Mouse (Mus musculus) thymus, postnatal 0 days (tissue): ENCODE measurements at regions not wholly inside any gene's neighbourhood (a gene's known extent, or its start where the extent isn't known, plus 50 kb on each side); places are given as distances from the start of the nearest gene placed in this dataset.

ENCODE experiments used
- DNase-seq: peaks from one replicate; pipeline ENCODE4 v3.0.0-alpha.2; 2015; ENCODE audit warnings: low spot score

DNA sequence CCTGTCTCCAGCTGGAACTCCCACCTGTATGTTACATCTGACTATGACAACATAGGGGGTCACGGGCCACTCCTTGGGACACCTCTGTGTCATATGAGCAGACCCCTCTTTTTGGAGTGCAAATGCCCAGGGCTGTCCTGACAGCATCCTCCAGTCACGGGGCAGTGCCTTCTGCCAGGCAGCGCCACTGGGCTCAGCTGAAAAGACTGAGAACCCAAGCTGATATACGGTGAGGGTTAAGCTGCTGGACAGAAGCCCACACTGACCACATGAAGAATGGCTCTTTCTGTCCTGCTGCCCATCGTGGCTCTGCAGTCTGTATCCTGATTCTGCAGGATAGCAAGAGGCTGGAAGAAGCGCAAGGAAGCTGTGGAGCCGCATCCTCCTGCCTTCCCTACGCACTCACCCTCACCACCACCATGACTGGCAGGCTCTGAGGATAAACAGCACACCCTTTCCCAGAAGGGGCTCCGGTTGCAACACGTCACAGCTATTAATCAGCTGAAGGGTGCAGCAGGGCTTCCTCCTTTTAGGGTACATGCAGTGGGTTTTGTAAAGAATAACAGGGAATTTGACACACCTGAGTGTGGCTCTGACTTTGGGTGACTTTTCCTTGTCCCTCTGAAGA, 93.9 kb upstream of the Arntl start:
- no peak for DNase-seq

DNA sequence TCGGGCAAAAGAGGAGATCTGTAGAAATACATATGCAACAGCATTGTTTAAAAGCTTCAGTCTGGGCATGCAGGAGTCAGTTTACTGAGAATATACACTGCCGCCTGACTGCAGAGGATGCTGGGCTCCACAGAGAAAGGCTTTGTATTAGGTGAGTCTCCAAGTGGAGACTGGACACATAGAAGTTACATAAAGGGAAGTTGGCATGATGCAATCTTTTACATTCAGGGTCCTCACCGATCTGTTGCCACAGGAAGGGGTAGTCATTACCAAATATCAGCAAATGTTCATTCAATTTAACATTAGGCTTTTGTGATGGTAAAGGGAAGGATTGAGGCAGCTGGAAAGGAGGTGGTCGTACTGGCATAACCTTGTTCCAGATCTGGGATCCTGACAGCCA, 89.7 kb upstream of the Arntl start:
- no peak for DNase-seq

DNA sequence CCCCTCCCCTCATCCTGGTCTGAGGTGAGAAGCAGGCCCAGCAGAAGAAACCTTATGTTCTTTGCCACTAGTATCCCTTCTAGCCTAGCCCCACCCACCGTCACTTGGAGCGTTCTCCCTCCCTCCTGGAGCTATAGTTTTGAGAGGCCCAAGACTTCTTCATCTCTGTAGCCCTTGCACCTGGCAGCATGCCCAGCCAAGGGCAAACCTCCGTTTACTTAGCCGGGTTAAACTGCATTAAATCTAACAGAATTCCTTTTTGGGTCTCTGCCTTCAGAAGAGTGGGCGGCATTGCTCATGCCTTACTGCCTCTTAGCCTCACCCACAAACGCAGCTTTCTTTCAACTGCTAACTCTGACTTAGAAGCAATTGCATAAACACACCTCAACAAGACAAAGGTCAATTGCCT, 85.3 kb upstream of the Arntl start:
- no peak for DNase-seq

DNA sequence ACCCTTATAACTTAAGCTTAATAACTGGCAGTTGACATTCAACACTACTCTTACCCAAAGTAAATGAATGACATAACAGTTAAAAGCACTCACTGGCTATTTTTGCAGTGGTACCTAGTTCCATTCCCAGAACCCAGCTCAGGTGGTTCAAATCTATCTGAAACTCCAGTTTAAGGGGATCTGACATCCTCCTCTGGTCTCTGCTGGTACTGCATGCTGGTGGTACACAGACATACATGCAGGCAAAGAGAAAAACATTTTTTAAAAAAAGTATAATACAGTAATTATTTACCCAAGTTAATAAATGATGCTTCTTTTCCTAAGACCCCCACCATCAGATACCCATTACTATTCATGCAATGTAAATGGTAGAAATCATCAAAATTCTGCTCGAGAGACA, 81.3 kb upstream of the Arntl start:
- no peak for DNase-seq

DNA sequence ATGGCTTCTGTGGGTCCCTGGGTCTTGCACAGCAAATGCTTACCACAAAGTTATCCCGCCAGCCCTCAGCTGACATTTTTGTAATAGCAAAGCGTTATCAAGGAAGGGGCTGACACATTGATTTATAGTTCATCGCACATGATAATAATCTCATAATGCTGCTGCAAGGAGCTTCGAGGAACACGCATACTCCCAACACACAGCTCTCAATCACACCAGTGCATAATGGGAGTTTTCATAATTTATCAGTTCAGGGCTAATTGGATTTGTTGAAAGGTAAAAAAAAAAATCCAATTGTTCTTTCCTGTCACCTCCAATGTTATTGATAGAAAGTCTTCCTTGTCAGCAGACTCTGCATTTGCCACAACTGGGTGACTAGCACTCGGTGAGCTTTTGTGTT, 76.7 kb upstream of the Arntl start:
- no peak for DNase-seq

GRCm38 (mm10) chr7:113131945-113132538, 75.2 kb upstream of the Arntl start:
- DNase-seq = peak; percentile 50

DNA sequence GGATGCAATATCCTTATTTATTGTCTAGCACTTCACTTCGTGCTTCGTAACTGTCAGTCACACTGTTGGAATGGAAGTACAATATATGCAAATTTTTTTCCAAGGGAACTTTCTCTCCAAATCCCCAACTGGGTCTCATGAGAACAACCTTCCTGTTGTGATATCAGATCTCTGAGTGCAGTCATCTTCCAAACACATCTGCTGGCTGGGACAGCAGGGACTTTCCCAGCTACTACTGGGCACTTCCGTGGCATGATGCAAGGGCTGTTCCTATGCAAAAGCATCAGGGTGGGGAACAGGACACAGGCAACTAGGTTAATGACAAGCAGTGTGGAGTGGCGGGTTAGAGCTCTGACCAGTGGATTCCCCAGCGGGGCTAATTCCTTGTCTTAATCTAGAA, 73.4 kb upstream of the Arntl start:
- no peak for DNase-seq

DNA sequence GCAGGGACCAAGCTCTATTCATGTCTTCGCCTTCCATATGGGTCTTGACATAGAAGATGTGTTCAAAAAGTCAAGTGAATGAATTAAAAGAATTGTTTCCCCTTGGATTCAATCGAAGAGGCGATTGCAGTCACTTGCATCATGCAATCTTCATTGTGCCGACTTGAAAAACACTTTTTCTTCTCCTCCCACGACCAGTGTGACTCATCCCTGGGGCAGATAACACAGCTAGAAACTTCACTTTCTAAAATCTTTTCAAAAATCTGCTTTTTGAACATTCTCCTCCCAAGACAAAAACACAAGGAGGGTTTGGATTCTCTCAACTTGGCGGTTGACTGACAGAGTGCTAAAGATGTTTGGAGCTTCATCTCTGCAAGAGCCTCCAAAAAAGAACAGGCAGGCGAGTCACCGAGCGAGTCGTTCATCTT, 67.2 kb upstream of the Arntl start:
- no peak for DNase-seq

- DNase-seq = no peak
Measured at GRCm38 (mm10) chr7:113141846-113142683, 65.2 kb upstream of the Arntl start.

DNA sequence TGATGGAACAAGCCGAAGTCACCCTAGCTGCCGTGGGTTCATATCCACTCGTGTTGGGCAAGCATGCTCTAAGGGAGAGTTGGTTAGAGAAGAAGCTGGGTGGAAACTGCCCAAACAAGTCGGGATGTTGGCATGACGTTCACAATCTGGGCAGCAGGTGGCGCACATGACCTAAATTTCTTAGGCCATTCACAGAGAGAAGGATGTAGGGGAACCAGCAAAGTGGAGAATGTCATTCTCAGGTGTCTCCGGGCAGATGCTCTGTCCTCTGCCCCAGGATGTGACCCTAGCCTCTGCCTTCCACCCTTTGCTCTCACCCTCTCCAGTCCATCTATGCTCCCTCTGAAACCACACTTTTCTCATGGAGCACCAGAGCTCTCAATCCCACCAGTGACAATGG, 63.7 kb upstream of the Arntl start:
- DNase-seq = peak; percentile 86

DNA sequence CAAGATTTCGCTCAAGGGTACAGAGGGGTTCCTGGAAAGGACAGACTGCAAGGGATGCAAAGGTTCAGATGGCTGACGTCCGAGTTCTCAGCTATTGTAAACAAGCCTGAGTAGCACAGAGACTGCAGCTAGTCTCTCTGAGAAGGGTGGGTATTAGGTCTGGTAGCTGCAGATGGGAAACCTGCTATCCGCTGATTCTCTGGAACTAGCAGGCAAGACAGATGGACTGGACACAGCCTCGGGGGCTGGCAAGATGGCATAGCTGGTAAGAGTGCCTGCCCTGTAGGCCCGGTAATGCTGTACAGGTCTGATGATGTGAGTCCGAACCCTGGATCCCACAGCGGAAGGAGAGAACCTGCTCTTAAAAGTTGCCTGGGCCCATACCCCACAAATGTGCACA, 62.2 kb upstream of the Arntl start:
- DNase-seq = no peak

- DNase-seq = peak; percentile 50
Measured at GRCm38 (mm10) chr7:113146108-113146507, 61.2 kb upstream of the Arntl start.

- DNase-seq = no peak
Measured at GRCm38 (mm10) chr7:113146526-113146925, 60.7 kb upstream of the Arntl start.

DNA sequence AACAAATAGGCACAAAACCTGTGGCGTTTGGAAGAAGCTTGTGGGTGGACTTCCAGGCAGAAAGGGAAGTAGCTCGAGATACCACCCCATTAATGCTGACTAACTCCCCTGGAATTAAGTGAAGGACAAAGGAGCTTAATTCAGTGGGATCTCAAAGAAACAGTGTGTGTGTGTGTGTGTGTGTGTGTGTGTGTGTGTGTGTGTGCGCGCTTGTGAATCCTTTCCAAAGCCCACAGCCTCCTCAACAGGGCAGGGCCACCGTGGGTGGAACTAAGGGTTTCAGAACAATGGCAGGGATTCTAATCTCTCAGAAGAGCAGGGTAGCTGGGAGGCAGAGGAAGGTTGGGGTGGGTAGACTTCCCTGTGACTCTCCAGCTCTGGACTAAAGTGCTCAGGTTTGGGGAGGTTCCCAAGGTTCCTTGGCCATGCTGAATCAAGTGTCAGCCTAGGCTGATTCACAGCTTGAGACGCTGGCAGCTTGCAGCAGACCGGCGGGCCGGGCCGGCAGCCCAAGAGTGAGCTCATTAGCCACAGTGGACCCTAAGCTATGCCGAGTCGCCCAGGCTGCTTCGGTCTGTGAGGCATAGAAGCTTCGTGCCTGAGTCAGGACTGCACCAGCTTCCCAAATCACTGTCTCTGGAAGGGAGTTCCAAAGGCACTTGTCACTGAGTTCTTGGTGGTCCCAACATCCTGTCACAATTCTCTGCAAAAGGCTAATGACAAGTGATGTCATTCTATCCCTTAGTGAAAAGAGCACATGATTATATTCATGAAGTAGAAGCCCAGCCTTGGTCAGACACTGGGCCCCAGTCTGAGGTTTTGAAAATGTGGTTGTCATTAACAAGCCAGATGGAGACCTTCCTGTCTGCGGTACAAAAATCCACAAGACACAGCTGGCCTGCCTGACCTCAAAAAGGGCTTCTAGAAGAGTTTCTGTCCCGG, 59.6 kb upstream of the Arntl start:
- DNase-seq = no peak

- no peak for DNase-seq
Measured at GRCm38 (mm10) chr7:113148700-113149099, 58.6 kb upstream of the Arntl start.

- DNase-seq = no peak
Measured at GRCm38 (mm10) chr7:113149966-113150470, 57.2 kb upstream of the Arntl start.

DNA sequence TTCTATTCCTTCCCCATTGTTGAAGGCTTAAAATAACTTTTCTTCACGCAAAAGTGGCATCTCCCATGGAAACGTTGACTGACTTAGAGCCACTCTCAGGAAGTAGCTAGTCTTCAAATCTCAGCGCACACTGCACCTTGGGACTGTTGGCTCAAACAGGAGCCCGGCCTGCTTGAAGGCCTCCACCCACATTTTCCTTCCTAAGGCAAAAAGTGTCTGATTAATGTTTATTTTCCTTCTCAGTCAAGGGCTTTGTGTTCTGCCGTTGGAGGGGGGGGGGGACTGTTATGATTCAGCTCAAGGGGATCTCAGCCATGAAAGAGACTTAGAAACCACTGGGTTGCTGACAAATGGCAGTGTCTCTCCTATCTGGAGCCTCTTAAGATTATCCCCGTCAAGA, 56.5 kb upstream of the Arntl start:
- no peak for DNase-seq

DNA sequence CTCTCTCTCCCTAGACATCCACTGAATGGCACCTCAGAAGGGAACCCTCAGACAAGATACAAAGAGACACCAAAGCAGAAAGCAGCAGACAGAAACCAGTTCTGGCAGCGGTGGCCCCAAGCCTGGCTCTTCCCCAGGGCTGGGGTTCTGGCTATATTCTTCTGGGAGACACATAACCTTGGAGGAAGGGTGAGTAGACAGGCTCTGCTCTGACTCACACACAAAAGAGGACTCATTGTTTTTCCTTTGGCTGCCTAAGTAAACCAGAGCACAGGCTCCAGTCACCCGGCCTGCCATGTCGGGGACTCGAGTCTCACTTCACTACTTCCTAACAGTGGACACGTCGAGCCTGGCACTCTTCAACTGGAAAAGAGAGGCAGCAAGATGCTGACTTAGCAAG, 55.8 kb upstream of the Arntl start:
- no peak for DNase-seq

DNA sequence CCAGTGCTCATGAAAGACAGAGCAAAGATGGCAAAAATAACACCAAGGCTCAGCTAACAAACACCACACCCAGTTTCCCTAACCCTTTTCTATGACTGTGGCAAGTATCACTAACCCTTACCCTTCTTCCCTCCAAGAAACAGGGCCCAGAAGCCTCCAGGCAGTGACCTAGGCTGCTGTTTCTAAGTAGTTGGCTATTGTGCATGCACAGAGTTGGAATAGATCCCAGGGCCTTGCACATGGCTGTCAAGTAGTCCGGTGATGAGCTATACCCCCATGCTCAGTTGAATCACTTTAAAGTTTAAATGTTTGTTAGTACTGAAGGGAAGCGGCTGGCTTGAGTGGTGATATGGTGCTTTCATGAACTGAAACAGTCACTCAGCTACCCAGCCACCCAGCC, 53.9 kb upstream of the Arntl start:
- no peak for DNase-seq

GRCm38 (mm10) chr7:113154066-113154465, 53.2 kb upstream of the Arntl start:
- DNase-seq = no peak

GRCm38 (mm10) chr7:113156366-113156765, 50.9 kb upstream of the Arntl start:
- no peak for DNase-seq
